Mouse (Mus musculus): ENCODE results near the gene Abhd14b. TPM values are rescaled to one million over a fixed set of nuclear protein-coding genes. Genes with fewer than 3 reads are reported as not detected.

The Abhd14b gene
- polyA plus RNA-seq, 1 experiment from 2014 or later = 4.5 TPM

GRCm38 (mm10) chr9:106461641-106462429 lies 14.6 kb downstream of the Abhd14b start:
- H3K4me2 ChIP-seq = no peak overlapping the region
- H3K36me3 ChIP-seq (ENCODE audit: control insufficient read depth, insufficient read depth, low read length) = peaks cover 23% of the 10 kb centered on the region
- no peak overlapping the region for H3K4me3 ChIP-seq (ENCODE audit: low read depth, low read length)
- ATAC-seq (ENCODE audit: low FRiP score) = no peak
- no peaks in the 10 kb centered on the region for H3K9me3 ChIP-seq (ENCODE audit: control insufficient read depth, low read length)
- H3K9ac ChIP-seq (ENCODE audit: low read length) = no peak overlapping the region
- 82% methylated on average over 16 of the region's 16 CpGs for WGBS
- H3K27ac ChIP-seq (ENCODE audit: low read depth, low read length) = no peak overlapping the region
- DNase-seq (ENCODE audit: low spot score, missing footprints) = peak; percentile 62
- H3K4me1 ChIP-seq (ENCODE audit: control insufficient read depth, insufficient read depth, low read length) = peaks cover 40% of the 10 kb centered on the region
- peaks cover 7% of the 10 kb centered on the region for H3K27me3 ChIP-seq (ENCODE audit: control insufficient read depth, insufficient read depth, low read length)

GRCm38 (mm10) chr9:106462430-106462800 lies 15.2 kb downstream of the Abhd14b start:
- Histone ChIP-seq H3K27me3 (ENCODE audit: control insufficient read depth, insufficient read depth, low read length) (peaks cover 7% of the 10 kb centered on the region), H3K27ac (ENCODE audit: low read depth, low read length) (no peak overlapping the region), H3K9me3 (ENCODE audit: control insufficient read depth, low read length) (no peaks in the 10 kb centered on the region), H3K9ac (ENCODE audit: low read length) (no peak overlapping the region), H3K4me1 (ENCODE audit: control insufficient read depth, insufficient read depth, low read length) (peaks cover 34% of the 10 kb centered on the region), H3K4me2 (no peak overlapping the region), H3K36me3 (ENCODE audit: control insufficient read depth, insufficient read depth, low read length) (peaks cover 23% of the 10 kb centered on the region), H3K4me3 (ENCODE audit: low read depth, low read length) (no peak overlapping the region)
- 89% methylated on average over 12 of the region's 12 CpGs for WGBS
- no peak for ATAC-seq (ENCODE audit: low FRiP score)
- peak; percentile 83 for DNase-seq (ENCODE audit: low spot score, missing footprints)

- WGBS = 86% methylated on average over 21 of the region's 21 CpGs
- peak; percentile 86 for DNase-seq (ENCODE audit: low spot score, missing footprints)
- H3K4me1 ChIP-seq (ENCODE audit: control insufficient read depth, insufficient read depth, low read length) = peaks cover 25% of the 10 kb centered on the region
Observed at GRCm38 (mm10) chr9:106463122-106464063, 16.1 kb downstream of the Abhd14b start.

GRCm38 (mm10) chr9:106464751-106465541 lies 17.7 kb downstream of the Abhd14b start:
- 1% methylated on average over 98 of the region's 99 CpGs for WGBS
- peaks cover 7% of the 10 kb centered on the region for H3K27me3 ChIP-seq (ENCODE audit: control insufficient read depth, insufficient read depth, low read length)
- DNase-seq (ENCODE audit: low spot score, missing footprints) (peak; percentile 96), ATAC-seq (ENCODE audit: low FRiP score) (peak; percentile 86)
- H3K9me3 ChIP-seq (ENCODE audit: control insufficient read depth, low read length) = no peaks in the 10 kb centered on the region
- peaks cover 21% of the 10 kb centered on the region for H3K36me3 ChIP-seq (ENCODE audit: control insufficient read depth, insufficient read depth, low read length)
- H3K27ac ChIP-seq (ENCODE audit: low read depth, low read length) = peak overlapping the region; percentile 59
- peak overlapping the region; percentile 70 for H3K9ac ChIP-seq (ENCODE audit: low read length)
- peak overlapping the region; percentile 38 for H3K4me3 ChIP-seq (ENCODE audit: low read depth, low read length)
- H3K4me1 ChIP-seq (ENCODE audit: control insufficient read depth, insufficient read depth, low read length) = peaks cover 13% of the 10 kb centered on the region
- H3K4me2 ChIP-seq = peak overlapping the region; percentile 79

More at GRCm38 (mm10) chr9:106463122-106464063, 16.1 kb downstream of the Abhd14b start:
- Histone ChIP-seq H3K9ac (ENCODE audit: low read length) (no peak overlapping the region), H3K9me3 (ENCODE audit: control insufficient read depth, low read length) (no peaks in the 10 kb centered on the region), H3K4me2 (no peak overlapping the region), H3K27me3 (ENCODE audit: control insufficient read depth, insufficient read depth, low read length) (peaks cover 7% of the 10 kb centered on the region), H3K36me3 (ENCODE audit: control insufficient read depth, insufficient read depth, low read length) (peaks cover 23% of the 10 kb centered on the region), H3K4me3 (ENCODE audit: low read depth, low read length) (no peak overlapping the region), H3K27ac (ENCODE audit: low read depth, low read length) (no peak overlapping the region)
- ATAC-seq (ENCODE audit: low FRiP score) = no peak

- Histone ChIP-seq H3K9ac (ENCODE audit: low read length) (peak within 1 kb of the TSS; percentile 70), H3K36me3 (ENCODE audit: control insufficient read depth, insufficient read depth, low read length) (peaks cover 21% of the 10 kb centered on the region), H3K27ac (ENCODE audit: low read depth, low read length) (peak within 1 kb of the TSS; percentile 59), H3K4me2 (peak within 1 kb of the TSS; percentile 79), H3K27me3 (ENCODE audit: control insufficient read depth, insufficient read depth, low read length) (peaks cover 7% of the 10 kb centered on the region), H3K4me1 (ENCODE audit: control insufficient read depth, insufficient read depth, low read length) (peaks cover 11% of the 10 kb centered on the region), H3K4me3 (ENCODE audit: low read depth, low read length) (peak within 1 kb of the TSS; percentile 38), H3K9me3 (ENCODE audit: control insufficient read depth, low read length) (no peaks in the 10 kb centered on the region)
- WGBS = 36% methylated on average over 26 of the region's 26 CpGs
- ATAC-seq (ENCODE audit: low FRiP score) (0 out of 2 replicates have a peak, but pooled peaks have one; percentile 1), DNase-seq (ENCODE audit: low spot score, missing footprints) (no peak)
Observed at GRCm38 (mm10) chr9:106465571-106466200, 18.4 kb downstream of the Abhd14b start, which contains the start of gene Gpr62. Gene Gpr62, minus strand, starts transcription at chr9:106465938.

GRCm38 (mm10) chr9:106466721-106467120 lies 19.5 kb downstream of the Abhd14b start:
- H3K4me1 ChIP-seq (ENCODE audit: control insufficient read depth, insufficient read depth, low read length) = peaks cover 13% of the 10 kb centered on the region
- H3K4me3 ChIP-seq (ENCODE audit: low read depth, low read length) = no peak overlapping the region
- no peak overlapping the region for H3K4me2 ChIP-seq
- 87% methylated on average over 6 of the region's 6 CpGs for WGBS
- no peaks in the 10 kb centered on the region for H3K9me3 ChIP-seq (ENCODE audit: control insufficient read depth, low read length)
- peaks cover 7% of the 10 kb centered on the region for H3K27me3 ChIP-seq (ENCODE audit: control insufficient read depth, insufficient read depth, low read length)
- DNase-seq (ENCODE audit: low spot score, missing footprints) (no peak), ATAC-seq (ENCODE audit: low FRiP score) (no peak)
- H3K27ac ChIP-seq (ENCODE audit: low read depth, low read length) = no peak overlapping the region
- H3K36me3 ChIP-seq (ENCODE audit: control insufficient read depth, insufficient read depth, low read length) = peaks cover 15% of the 10 kb centered on the region
- no peak overlapping the region for H3K9ac ChIP-seq (ENCODE audit: low read length)

- H3K4me2 ChIP-seq = no peak overlapping the region
- H3K9ac ChIP-seq (ENCODE audit: low read length) = no peak overlapping the region
- no peaks in the 10 kb centered on the region for H3K9me3 ChIP-seq (ENCODE audit: control insufficient read depth, low read length)
- ATAC-seq (ENCODE audit: low FRiP score) (no peak), DNase-seq (ENCODE audit: low spot score, missing footprints) (peak; percentile 53)
- H3K27me3 ChIP-seq (ENCODE audit: control insufficient read depth, insufficient read depth, low read length) = peaks cover 7% of the 10 kb centered on the region
- H3K36me3 ChIP-seq (ENCODE audit: control insufficient read depth, insufficient read depth, low read length) = peaks cover 7% of the 10 kb centered on the region
- whole genome bisulfite sequencing = 87% methylated on average over 7 of the region's 7 CpGs
- H3K4me1 ChIP-seq (ENCODE audit: control insufficient read depth, insufficient read depth, low read length) = peaks cover 16% of the 10 kb centered on the region
- no peak overlapping the region for H3K27ac ChIP-seq (ENCODE audit: low read depth, low read length)
- H3K4me3 ChIP-seq (ENCODE audit: low read depth, low read length) = no peak overlapping the region
Observed at GRCm38 (mm10) chr9:106467746-106468145, 20.5 kb downstream of the Abhd14b start.

GRCm38 (mm10) chr9:106469317-106469716 lies 22.1 kb downstream of the Abhd14b start:
- no peak overlapping the region for H3K4me2 ChIP-seq
- H3K9me3 ChIP-seq (ENCODE audit: control insufficient read depth, low read length) = no peaks in the 10 kb centered on the region
- no peaks in the 10 kb centered on the region; the same call in 1 of the 2 replicates for H3K36me3 ChIP-seq (ENCODE audit: control insufficient read depth, insufficient read depth, low read length)
- H3K27me3 ChIP-seq (ENCODE audit: control insufficient read depth, insufficient read depth, low read length) = peaks cover 3% of the 10 kb centered on the region
- WGBS = 78% methylated on average over 6 of the region's 6 CpGs
- no peak overlapping the region for H3K4me3 ChIP-seq (ENCODE audit: low read depth, low read length)
- no peak overlapping the region for H3K27ac ChIP-seq (ENCODE audit: low read depth, low read length)
- peaks cover 18% of the 10 kb centered on the region for H3K4me1 ChIP-seq (ENCODE audit: control insufficient read depth, insufficient read depth, low read length)
- ATAC-seq (ENCODE audit: low FRiP score) = no peak
- H3K9ac ChIP-seq (ENCODE audit: low read length) = no peak overlapping the region
- no peak for DNase-seq (ENCODE audit: low spot score, missing footprints)
